Mouse (Mus musculus): ENCODE results near the gene Hectd4.
A peak's percentile ranks its signal among the peaks of the same experiment; 100 is the strongest.

Gene Hectd4

GRCm38 (mm10) chr5:121233726-121234125, 13.7 kb downstream of the Hectd4 start:
- no peak for DNase-seq (ENCODE audit: low spot score)

GRCm38 (mm10) chr5:121236171-121236570, 16.2 kb downstream of the Hectd4 start:
- DNase-seq (ENCODE audit: low spot score), result peak; percentile 53

- no peak for DNase-seq (ENCODE audit: low spot score)
These were observed 18.2 kb downstream of the Hectd4 start for GRCm38 (mm10) chr5:121238208-121238607.

- peak; percentile 67 for DNase-seq (ENCODE audit: low spot score)
These were observed 19.8 kb downstream of the Hectd4 start for GRCm38 (mm10) chr5:121239846-121240245.

GRCm38 (mm10) chr5:121241182-121241581, 21.2 kb downstream of the Hectd4 start:
- no peak for DNase-seq (ENCODE audit: low spot score)

GRCm38 (mm10) chr5:121242261-121242660, 22.2 kb downstream of the Hectd4 start:
- no peak for DNase-seq (ENCODE audit: low spot score)

GRCm38 (mm10) chr5:121242701-121243100, 22.7 kb downstream of the Hectd4 start:
- no peak for DNase-seq (ENCODE audit: low spot score)

GRCm38 (mm10) chr5:121243676-121244364, 23.8 kb downstream of the Hectd4 start:
- DNase-seq (ENCODE audit: low spot score), result no peak

GRCm38 (mm10) chr5:121244365-121244731, 24.3 kb downstream of the Hectd4 start:
- no peak for DNase-seq (ENCODE audit: low spot score)

- no peak for DNase-seq (ENCODE audit: low spot score)
These were observed 25.2 kb downstream of the Hectd4 start for GRCm38 (mm10) chr5:121245201-121245600.

GRCm38 (mm10) chr5:121248766-121249394, 28.9 kb downstream of the Hectd4 start:
- DNase-seq (ENCODE audit: low spot score), result no peak

GRCm38 (mm10) chr5:121249693-121250092, 29.7 kb downstream of the Hectd4 start:
- DNase-seq (ENCODE audit: low spot score), result no peak

- no peak for DNase-seq (ENCODE audit: low spot score)
These were observed 31.8 kb downstream of the Hectd4 start for GRCm38 (mm10) chr5:121251813-121252212.

GRCm38 (mm10) chr5:121253816-121254497, 33.9 kb downstream of the Hectd4 start:
- no peak for DNase-seq (ENCODE audit: low spot score)

- no peak for DNase-seq (ENCODE audit: low spot score)
These were observed 35.0 kb downstream of the Hectd4 start for GRCm38 (mm10) chr5:121254977-121255376.

- DNase-seq (ENCODE audit: low spot score), result no peak
These were observed 41.8 kb downstream of the Hectd4 start for GRCm38 (mm10) chr5:121261806-121262205.

GRCm38 (mm10) chr5:121262415-121262814, 42.4 kb downstream of the Hectd4 start:
- DNase-seq (ENCODE audit: low spot score), result no peak

- DNase-seq (ENCODE audit: low spot score), result no peak
These were observed 44.6 kb downstream of the Hectd4 start for GRCm38 (mm10) chr5:121264593-121264992.

GRCm38 (mm10) chr5:121266741-121267382, 46.8 kb downstream of the Hectd4 start:
- DNase-seq (ENCODE audit: low spot score), result peak; percentile 40

GRCm38 (mm10) chr5:121271046-121271445, 51.0 kb downstream of the Hectd4 start:
- no peak for DNase-seq (ENCODE audit: low spot score)

- DNase-seq (ENCODE audit: low spot score), result no peak
These were observed 56.8 kb downstream of the Hectd4 start for GRCm38 (mm10) chr5:121276808-121277207.

- DNase-seq (ENCODE audit: low spot score), result no peak
These were observed 60.4 kb downstream of the Hectd4 start for GRCm38 (mm10) chr5:121280456-121280855.

- DNase-seq (ENCODE audit: low spot score), result no peak
These were observed 63.0 kb downstream of the Hectd4 start for GRCm38 (mm10) chr5:121283051-121283450.

Measured in layer of hippocampus, adult 9-10 months (tissue).